In genomic region chr4:95417075-95417474, GRCm38 (mm10) we compare ENCODE assay signal across 13 mouse cellular contexts.
DNase-seq lines count a peak whose midpoint lies in the region; TF ChIP-seq lines count a peak whose summit lies in the region.
"Had no signal": no experiment of that assay in that cellular context is flagged by ENCODE, and none has a peak within 500 bp of the region (broad histone marks: within the 10 kb centered on the region; RNA-seq: fewer than 3 reads in every experiment).

No protein-coding gene starts in this region.

- H3K36me3 ChIP-seq in C2C12 (ENCODE audit: control insufficient read depth, insufficient read depth) = no peaks in the 10 kb centered on the region
- H3K36me3 ChIP-seq: embryonic facial prominence, embryonic 15.5 days; forebrain, embryonic 12.5 days; liver, embryonic 12.5 days had no signal

- peak; percentile 39 for DNase-seq in gastrocnemius, adult 18-20 months (ENCODE audit: low spot score)
- DNase-seq in gastrocnemius, postnatal 4 days (ENCODE audit: low spot score in 2 of 2) = no peak
- peak; percentile 20 for DNase-seq in adrenal gland, adult 8-10 months
- DNase-seq in kidney, adult 8-10 months = peak; percentile 15 to 19
- no peak for DNase-seq in spleen, postnatal 10 days (ENCODE audit: low spot score in 2 of 2)
- DNase-seq in heart, postnatal 4 days = no peak
- DNase-seq in heart, postnatal 14 days = no peak
- DNase-seq: B cell, adult 2 months; left cerebral cortex, postnatal 4 days had no signal

- H3ac ChIP-seq in C2C12 (ENCODE audit: control insufficient read depth, insufficient read length, low read depth) = no peak overlapping the region

- intact Hi-C loops in heart, postnatal 14 days (cut with DNase I) = no loop called here

- no peaks in the 10 kb centered on the region for H3K27me3 ChIP-seq in C2C12 (ENCODE audit: control insufficient read depth, insufficient read depth, insufficient read length)
- H3K27me3 ChIP-seq: embryonic facial prominence, embryonic 15.5 days; forebrain, embryonic 12.5 days; liver, embryonic 12.5 days had no signal

- H3K79me3 ChIP-seq in C2C12 (ENCODE audit: low read depth) = no peaks in the 10 kb centered on the region

- TF ChIP-seq CTCF in C2C12 (IDR thresholded peaks at IDR 0.05; ENCODE audit: control insufficient read depth, insufficient read depth, insufficient read length) = no peak

- no peak overlapping the region for H3K4me3 ChIP-seq in C2C12 (ENCODE audit: insufficient read depth, poor library complexity, severe bottlenecking)
- H3K4me3 ChIP-seq: embryonic facial prominence, embryonic 15.5 days; forebrain, embryonic 12.5 days; liver, embryonic 12.5 days had no signal

- H3K79me2 ChIP-seq in C2C12 (ENCODE audit: control insufficient read depth, insufficient read depth) = no peaks in the 10 kb centered on the region

TF ChIP-seq in C2C12, 6 proteins besides CTCF, POLR2A, EP300 and RAD21:
- TF ChIP-seq FOSL1 (IDR thresholded peaks at IDR 0.05; ENCODE audit: insufficient read depth, low read length, poor library complexity, severe bottlenecking) = no peak
- TF ChIP-seq CEBPB (IDR thresholded peaks at IDR 0.05; ENCODE audit: low read depth) = no peak
- peak; percentile 87 for TF ChIP-seq MAX (IDR thresholded peaks at IDR 0.05)
- TF ChIP-seq USF1 (IDR thresholded peaks at IDR 0.05; ENCODE audit: low read depth) = peak; percentile 82
- TF ChIP-seq MYOG (IDR thresholded peaks at IDR 0.05; ENCODE audit: control insufficient read depth, extremely low read depth, insufficient read length) = no peak
- TF ChIP-seq MYOD1 (IDR thresholded peaks at IDR 0.05; ENCODE audit: control insufficient read depth, insufficient read length, low read depth) = peak; percentile 15

Comparison
In these comparisons a context has a peak if more than half of its experiments do, and no peak if none do; other contexts are left out.
1. DNase-seq: peak in gastrocnemius, adult 18-20 months (single experiment), adrenal gland, adult 8-10 months (single experiment) and kidney, adult 8-10 months (2 of 2); none in gastrocnemius, postnatal 4 days (0 of 2), spleen, postnatal 10 days (0 of 2), heart, postnatal 4 days (single experiment) and heart, postnatal 14 days (0 of 2).